Mouse (Mus musculus): Measurements from ENCODE around the gene Rit1.

DNA sequence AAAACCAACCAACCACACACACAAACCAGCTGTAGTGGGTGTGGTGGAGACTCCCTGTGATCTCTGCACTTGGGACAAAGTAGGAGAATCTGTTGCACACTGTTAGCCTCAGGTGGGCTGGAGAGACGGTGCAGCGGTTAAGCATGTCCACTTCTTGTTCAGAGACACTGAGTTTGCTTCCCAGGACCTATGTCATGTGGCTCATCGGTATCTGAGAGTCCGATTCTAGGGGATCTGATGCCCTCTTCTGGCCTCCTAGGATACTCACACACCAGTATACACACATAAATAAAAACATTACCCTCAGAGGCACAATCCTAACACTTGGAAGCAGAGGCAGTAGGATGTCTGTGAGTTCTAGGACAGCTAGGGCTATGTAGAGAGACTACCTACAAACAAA is 37.6 kb downstream of the Rit1 start:
- TF ChIP-seq CTCF (IDR thresholded peaks at IDR 0.05; ENCODE audit: low read depth, low read length) (no peak), POLR2A (IDR thresholded peaks at IDR 0.05; ENCODE audit: extremely low read depth, insufficient read depth, low read length) (no peak)
